Mouse (Mus musculus) cerebellum, postnatal 10 days (tissue): Measurements from ENCODE around the gene Zic4.

Experiments
- DNase-seq, 2 experiments: peaks; one replicate each; pipeline ENCODE4 v3.0.0; 2021; ENCODE audit warnings: mixed read lengths in 2 of 2

Gene Zic4

GRCm38 (mm10) chr9:91380458-91380914 lies 18.3 kb downstream of the Zic4 start:
- peak; percentile 75 to 81 for DNase-seq

- DNase-seq = peak; percentile 97 to 98
Observed at GRCm38 (mm10) chr9:91381284-91382110, 19.3 kb downstream of the Zic4 start.

- DNase-seq = no peak
Observed at GRCm38 (mm10) chr9:91382111-91382379, 19.8 kb downstream of the Zic4 start.

- peak; percentile 62 to 76 for DNase-seq
Observed at GRCm38 (mm10) chr9:91382471-91383255, 20.4 kb downstream of the Zic4 start.

- peak; percentile 89 to 92 for DNase-seq
Observed at GRCm38 (mm10) chr9:91383441-91384135, 21.4 kb downstream of the Zic4 start.

- peak; percentile 82 to 83 for DNase-seq
Observed at GRCm38 (mm10) chr9:91384136-91384500, 21.9 kb downstream of the Zic4 start.

GRCm38 (mm10) chr9:91384693-91385560 lies 22.7 kb downstream of the Zic4 start:
- DNase-seq = peak; percentile 51 to 60

GRCm38 (mm10) chr9:91385561-91386430 lies 23.6 kb downstream of the Zic4 start:
- peak; percentile 54 to 66 for DNase-seq

- DNase-seq = peak; percentile 80 to 83
Observed at GRCm38 (mm10) chr9:91386502-91386890, 24.3 kb downstream of the Zic4 start.

- DNase-seq = peak; percentile 64 to 76
Observed at GRCm38 (mm10) chr9:91386891-91387739, 24.9 kb downstream of the Zic4 start.

GRCm38 (mm10) chr9:91387740-91388080 lies 25.5 kb downstream of the Zic4 start:
- peak in 1 of 2 experiments; percentile 8 for DNase-seq

GRCm38 (mm10) chr9:91388173-91388572 lies 26.0 kb downstream of the Zic4 start:
- DNase-seq = peak; percentile 23 to 52

GRCm38 (mm10) chr9:91393376-91394068 lies 31.3 kb downstream of the Zic4 start:
- DNase-seq = peak; percentile 28 to 38

GRCm38 (mm10) chr9:91394211-91394646 lies 32.0 kb downstream of the Zic4 start:
- DNase-seq = peak; percentile 62 to 65

GRCm38 (mm10) chr9:91395066-91395772 lies 33.0 kb downstream of the Zic4 start:
- DNase-seq = peak; percentile 61 to 69

- peak in 1 of 2 experiments; percentile 53 for DNase-seq
Observed at GRCm38 (mm10) chr9:91399976-91400375, 37.8 kb downstream of the Zic4 start.

- peak in 1 of 2 experiments; percentile 52 for DNase-seq
Observed at GRCm38 (mm10) chr9:91400482-91401093, 38.4 kb downstream of the Zic4 start.

- DNase-seq = peak; percentile 54 to 65
Observed at GRCm38 (mm10) chr9:91401471-91401870, 39.3 kb downstream of the Zic4 start.
